Mouse (Mus musculus) gastrocnemius, postnatal 4 days (tissue): ENCODE data around the gene Camk1d. TPM values are rescaled to one million over a fixed set of nuclear protein-coding genes. Genes with fewer than 3 reads are reported as not detected.
A peak's percentile ranks its signal among the peaks of the same experiment; 100 is the strongest.
"Not testable (repeated sequence)": the region's sequence is repeated elsewhere in the genome, so short reads cannot be mapped to it uniquely, and the experiment has no call there.

Experiments used
- DNase-seq, 2 experiments: peaks; one replicate each; pipeline ENCODE4 v3.0.0; 2021 to 2022; ENCODE audit warnings: low spot score in 2 of 2, mixed read lengths in 2 of 2
- total RNA-seq, 2 experiments: library from RNA; stranded (reverse); gene quantifications; 2 replicates each; pipeline ENCODE4 v1.2.3; 2021

Camk1d gene
- total RNA-seq, 2 experiments from 2014 or later = 6.4 to 8.2 TPM

DNA sequence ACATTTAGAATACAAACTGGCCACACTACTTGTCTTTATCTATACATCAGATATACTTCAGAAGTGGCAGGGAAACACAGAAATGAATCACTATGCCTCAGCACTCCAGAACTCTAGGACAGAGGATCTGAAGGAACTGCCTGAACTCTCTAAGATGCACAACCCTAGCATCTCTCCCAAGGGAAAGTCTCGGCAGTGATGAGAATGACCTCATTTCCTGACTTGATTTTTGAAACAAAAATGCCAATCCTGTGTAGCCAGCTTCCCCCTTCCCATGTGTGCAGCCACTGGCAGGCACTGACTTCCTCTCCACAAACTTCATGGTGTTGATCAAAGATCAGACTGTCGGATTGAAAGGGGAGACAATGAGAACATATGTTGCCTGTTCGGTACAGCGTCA, 134.9 kb downstream of the Camk1d start:
- DNase-seq = no peak

DNA sequence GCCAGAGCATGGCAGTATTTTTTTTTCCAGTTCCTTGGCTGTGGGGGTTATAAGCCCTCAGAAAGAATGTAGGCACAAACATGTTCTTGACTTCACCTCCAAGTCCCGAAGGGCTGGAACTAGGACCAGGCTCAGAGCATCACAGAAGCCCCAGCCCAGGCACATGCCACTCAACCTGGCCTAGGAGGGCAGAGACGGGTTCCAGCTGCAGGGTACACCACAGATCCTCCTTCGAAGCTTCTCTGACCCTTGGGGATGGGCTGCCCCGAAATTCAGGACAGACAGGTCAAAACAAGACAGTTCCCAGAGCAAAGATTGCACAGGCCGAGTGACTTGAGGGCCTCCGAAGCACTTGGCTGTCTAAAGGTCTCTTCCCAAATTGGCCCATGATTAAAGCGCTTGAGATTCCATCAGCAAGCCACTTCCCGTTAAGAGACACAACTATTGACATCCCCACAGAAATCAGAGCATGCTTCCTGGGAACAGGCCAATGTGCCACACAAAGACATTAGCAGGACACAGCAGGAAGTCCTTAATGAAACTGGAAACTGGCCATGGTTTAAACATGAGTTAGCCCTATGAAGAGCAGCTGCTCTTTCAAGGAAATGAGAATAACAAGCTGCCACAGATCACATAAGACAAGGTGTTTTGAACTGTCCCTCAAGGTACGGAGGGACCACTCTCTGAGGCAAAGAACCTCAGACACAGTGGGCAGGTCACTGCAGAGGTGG, 136.8 kb downstream of the Camk1d start:
- DNase-seq = no peak

DNA sequence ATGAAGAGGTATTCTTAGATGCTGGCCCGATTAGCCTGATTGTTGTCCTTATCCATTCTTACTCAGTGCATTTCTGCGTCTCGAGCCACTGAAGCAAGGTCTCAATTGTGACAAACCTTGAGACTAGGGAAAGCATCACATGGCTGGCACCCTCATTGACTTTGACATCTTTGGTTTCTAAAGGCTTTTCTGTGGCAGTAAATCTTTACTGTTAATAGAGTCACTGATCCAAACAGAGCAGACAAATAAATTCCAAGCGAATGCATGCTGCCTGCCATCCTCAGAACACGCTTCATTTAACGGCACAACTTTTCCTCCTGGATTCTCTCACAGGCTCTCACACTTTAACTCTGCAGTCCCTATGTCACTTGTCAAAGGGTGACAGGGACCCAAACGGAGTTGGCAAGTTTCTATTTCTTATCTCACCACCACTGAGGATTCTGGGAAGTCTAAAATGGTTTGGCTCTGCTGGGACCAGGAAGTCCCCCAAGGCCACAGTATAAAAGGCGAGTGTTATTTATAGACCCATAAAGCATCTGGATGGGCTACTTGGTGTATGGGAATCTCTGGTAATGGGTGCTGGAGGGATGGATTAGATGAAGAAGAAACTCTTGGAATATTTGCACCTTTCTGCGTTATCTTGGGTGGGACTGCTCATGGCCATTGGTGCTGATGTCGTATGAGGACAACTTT, 141.9 kb downstream of the Camk1d start:
- DNase-seq = no peak

DNA sequence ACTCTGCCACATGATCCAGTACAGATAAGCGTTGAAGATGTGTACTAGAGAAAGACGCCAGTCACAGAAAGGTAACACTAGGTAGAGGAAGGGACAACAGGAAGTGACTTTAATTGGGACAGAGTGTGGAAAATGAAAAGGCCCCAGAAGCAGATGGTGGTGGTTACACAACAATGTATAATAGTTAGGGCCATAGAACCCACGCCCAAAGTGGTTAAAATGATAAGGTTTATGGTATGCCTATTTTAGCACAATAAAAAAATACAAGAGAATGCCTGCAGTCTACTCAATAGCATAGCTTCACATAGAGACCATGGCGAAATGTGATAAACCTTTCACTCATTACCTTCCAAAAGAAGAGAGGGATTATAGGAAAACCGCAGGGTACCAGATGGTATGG, 147.7 kb downstream of the Camk1d start:
- DNase-seq = no peak

DNA sequence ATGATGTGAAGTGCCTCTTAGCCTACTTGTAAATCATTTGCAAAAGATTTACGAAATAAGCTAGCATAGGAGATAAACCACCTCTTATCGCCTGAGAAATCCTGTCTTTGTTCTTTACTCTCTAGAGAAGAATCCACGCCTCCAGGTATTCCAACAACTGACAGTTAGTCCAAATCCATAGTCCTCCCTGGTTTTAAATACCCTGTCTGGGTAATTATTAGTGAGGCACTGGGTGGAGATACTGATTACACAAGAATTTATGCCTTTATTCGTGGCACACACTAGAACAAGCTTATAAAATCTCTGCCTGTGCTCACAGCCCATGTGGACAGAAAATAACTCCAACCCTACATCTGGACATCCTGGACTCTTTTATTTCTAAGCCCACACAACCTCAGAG, 150.6 kb downstream of the Camk1d start:
- DNase-seq = no peak

DNA sequence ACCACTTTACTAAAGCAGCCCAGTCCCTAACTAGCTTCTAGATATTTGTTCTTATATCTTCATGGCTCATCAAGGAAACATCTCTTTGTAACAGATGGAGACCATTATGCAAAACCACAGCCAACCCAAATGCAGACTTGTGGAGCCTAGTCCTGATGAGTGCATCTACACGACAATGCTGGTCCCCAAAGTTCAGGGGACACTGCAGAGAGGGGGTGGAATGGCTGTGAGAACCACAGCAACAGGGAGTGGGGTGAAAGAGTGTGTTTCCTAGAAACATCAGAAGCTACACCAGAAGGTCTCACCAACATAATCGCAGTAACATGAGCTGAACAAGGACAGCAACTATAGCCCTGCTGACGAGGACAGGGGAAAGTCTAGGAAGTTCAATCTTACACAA, 152.9 kb downstream of the Camk1d start:
- DNase-seq = no peak

DNA sequence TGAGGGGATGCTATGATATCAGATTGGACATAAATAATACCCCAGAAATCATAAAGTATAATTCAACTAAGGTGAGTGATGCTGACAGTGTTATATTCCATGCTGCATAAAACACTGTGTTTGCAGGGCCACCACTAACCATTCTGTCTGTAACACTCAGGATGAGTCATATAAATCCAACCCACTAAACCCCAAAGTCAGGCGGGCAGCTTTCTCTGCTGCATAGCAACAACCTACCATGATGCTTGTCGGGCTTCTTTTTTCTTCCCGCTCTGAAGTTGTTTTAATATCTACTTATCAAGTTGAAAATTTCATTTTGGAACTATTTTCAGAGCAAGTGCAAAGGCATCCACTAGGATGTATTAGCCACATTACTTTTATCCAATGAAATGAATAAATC, 161.1 kb downstream of the Camk1d start:
- DNase-seq = no peak

DNA sequence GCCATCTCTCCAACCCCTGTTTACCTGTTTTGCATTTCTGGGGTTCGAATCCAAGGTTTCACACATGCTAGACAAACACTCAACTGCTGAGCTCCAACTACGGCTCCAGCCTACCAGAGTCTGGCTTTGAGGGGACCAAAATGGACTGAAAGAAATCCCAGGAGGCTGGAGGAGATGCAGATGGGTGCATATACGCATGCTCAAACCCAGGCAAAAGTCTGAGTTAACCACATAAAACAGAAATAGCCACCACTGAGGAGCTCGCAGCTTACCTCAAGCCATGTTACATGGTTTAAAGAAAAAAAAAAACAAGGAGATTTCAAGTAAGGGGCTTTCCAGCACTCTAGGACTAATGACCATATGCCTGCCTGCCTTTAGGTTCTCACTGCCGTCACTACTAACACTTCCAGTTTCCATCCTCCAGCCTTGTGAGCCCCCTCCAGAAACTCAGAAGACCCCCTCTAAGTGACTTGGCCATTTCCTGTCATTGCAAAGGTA, 162.5 kb downstream of the Camk1d start:
- no peak for DNase-seq

DNA sequence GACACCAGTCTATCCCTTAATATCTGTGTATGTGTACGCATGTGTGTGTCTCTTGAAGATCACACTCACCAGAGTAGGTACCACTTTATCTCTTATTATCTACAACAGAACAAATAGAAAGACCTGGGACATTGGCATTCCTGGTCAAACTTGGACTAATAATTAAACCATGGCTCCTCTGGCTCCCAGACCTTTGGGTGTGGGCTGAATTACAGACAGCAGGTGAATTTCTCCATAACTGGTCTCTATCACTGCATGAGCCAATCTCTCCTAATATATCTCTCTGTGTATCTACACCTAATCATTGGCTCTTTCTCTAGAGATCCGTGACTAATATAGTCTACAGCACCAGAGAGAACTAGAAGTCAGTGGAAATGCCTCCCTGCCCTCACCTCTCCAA, 165.0 kb downstream of the Camk1d start:
- DNase-seq = no peak

DNA sequence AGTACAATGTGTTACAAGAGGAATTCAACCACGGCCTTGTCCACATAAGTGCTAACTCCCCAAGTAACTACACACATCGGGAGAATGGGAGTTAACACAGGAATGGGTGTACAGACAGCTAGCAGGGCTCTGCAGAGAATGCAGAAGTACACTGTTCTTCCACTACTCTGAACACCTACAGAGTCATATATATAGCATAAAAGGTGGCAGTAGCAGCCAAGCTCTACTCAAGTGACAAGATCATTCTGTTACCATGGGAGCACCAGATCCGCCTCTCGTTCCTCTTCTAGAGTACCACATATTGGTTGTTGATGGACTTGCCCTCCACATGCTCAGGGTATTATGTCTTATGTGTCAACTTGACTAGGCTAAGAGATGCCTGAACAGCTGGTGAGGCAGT, 165.4 kb downstream of the Camk1d start:
- no peak for DNase-seq

DNA sequence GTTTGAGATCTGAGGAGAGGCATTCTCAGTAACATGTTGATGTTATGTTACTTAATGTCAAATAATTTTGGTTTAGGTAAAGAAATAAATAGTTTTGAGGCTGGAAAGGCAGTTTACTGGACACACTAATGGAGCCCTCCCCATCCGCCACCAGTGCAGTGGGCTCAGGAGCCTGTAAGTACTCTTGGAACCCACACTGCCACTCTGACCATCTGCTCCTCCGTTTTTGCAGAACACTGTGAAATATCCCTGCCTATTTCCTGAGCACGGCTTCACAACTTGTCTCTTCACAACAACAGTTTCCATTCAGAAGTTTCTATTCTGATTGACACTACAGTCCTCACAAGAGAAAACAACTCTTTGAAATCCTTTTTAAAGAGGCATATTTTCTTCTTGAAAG, 173.4 kb downstream of the Camk1d start:
- no peak for DNase-seq

DNA sequence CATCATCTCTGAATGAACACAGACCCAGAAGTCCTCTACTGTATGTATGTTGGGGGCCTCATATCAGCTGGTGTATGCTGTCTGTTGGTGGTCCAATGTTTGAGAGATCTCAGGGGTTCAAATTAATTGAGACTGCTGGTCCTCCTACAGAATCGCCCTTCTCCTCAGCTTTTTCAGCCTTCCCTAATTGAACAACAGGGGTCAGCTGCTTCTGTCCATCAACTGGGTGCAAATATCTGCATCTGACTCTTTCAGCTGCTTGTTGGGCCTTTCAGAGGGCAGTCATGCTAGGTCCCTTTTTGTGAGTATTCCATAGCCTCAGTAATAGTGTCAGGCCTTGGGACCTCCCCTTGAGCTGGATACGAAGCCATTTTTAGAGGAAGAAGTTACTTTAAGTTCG, 174.4 kb downstream of the Camk1d start:
- not testable (repeated sequence) for DNase-seq

DNA sequence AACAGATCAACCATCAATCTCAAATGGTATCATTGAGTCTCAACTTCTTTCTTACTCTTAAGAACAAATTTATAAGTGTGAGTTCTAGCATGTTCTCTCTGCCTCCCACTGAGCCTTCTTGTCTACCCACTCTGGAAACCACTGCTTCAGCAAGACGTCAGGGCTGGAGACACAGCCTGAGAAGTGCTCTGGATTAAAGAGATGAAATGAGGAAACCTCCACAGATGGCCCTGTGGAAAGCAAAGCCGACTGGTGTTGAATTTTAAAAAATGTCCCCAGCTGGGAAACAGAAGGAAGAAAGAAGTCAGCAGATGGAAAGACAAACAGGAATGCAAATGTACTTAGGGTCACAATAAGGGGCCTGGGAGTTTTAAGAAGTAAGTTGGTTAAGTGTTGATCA, 180.4 kb downstream of the Camk1d start:
- DNase-seq = no peak

DNA sequence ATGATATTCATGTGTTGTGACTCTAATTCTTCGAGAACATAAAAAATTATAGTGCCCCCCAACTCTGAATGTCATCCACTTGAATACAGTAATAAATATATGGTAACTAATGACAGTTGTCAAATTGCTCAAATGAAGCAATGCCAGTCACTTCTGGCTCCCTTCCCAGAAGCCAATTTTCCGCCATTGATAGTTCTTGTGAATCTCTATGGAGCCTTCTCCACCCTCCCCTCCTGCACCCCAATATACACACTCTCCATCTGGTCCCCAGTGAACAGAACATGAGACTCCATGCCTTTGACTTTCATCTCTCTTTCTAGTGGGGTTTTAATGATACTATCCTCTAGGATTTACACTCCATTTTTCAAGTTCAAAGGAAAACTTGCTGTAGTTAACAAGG, 184.3 kb downstream of the Camk1d start:
- no peak for DNase-seq

DNA sequence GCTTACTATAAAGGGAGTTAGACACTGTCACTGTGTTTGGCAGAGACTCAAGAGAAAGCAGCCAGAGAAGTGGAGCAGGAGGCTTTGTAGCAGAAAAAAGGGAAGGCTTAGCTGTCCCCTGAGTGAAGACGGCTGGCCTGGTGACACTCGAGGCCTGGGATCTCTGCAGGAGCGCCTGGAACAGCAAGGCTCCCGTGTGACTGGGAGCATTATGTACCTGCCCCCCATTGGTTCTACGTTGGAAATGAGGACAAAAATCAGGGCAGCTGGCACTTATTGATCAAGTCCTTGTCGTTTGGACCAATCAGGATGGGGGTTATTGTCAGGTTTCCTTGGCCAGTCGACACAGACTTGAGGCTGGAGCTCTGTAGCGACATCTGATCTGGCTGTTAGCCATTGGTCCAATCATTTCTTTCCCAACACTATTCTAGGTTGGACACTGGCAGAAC, 195.1 kb downstream of the Camk1d start:
- DNase-seq = no peak

DNA sequence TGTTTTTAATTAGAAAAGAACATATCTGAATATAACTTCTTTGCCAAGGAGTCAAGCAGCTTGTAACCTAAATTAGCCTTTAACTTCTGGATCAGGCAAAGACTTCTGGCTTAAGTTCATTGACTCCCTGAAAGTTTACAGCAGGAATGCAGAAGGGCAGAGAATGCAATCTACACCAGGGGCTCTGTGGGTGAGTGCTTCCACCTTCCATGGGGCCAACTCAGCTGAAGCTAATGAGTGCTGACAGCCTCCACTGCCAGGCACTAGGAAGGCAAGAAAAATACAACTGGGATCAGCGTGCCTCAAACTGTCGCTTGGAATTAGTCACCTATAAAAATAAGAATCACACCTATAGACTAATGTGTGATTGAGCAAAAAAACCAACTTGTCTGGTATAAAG, 199.2 kb downstream of the Camk1d start:
- no peak for DNase-seq

DNA sequence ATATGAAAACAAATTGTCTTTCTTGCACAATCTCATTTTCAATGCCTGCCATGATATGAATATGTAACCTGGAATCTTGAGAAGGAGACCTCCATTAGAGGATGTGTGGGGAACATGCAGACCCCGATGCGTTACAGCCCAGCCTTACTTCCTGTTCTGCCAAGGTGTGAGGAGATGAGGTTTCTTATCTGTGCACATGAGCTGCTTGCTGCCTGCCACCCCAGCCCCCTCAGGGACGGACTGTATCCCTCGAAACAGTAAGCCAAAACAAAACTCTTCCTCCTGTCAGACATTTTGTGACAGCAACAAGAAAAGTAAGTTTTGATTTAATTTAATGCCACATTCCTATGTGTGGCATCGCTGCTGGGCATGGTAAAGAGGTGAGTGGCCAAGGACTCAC, 200.2 kb downstream of the Camk1d start:
- no peak for DNase-seq

DNA sequence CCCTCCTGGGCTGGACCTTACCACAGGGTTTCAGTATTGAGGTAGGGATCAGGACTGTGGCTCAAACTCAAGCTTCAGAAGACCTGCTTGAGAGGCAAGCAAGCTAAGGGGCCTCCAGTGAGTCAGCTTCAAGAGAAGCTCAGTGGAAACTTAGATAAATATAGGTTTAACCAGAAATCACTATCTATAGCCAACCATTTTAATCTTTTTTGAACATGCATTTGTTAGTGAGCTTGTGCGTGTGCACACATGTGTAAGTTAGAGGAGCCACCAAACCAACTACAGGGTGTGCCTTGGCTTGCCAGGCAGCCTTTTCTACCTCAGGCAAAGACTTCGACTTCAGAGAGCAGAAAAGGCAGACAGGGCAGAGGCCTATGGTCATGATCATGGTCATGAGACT, 200.7 kb downstream of the Camk1d start:
- DNase-seq = no peak

DNA sequence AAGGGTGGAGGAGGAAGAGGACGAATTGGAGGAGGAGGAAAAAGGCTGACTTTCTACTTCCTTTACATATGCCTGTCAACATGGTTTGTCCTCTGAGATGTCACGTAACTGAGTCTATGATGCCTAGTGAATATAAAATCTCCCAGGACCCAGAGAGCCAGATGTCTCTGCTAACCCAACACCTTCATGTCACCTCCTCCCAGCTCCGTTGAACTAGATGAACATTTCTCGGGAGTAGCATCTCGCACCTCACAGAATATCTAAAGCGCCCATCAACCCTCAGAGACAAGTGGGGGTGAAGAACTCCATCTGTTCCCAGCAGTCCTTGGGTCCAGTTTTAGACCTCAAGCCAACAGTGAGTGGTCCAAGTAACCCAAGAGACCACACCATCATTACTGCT, 204.3 kb downstream of the Camk1d start:
- DNase-seq = no peak

DNA sequence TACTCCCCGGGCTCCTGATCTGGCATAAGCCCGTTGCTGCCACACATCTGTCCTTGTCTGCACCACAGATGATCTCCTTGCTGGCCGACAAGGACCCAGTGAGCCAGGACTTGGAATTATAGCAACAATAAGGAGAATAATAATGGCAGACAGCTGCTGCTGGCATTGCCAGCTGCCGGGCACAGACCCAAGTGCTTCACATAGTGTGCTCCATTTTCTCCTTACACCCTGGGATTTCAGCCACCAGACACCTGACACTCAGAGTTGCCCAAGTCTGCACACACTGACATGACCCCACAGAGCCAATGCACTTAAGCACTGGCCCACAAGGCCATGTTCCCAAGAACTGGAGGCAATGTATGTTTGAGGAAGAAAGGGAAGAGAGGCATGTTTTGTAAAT, 214.7 kb downstream of the Camk1d start:
- DNase-seq = peak in 1 of 2 experiments; percentile 16

DNA sequence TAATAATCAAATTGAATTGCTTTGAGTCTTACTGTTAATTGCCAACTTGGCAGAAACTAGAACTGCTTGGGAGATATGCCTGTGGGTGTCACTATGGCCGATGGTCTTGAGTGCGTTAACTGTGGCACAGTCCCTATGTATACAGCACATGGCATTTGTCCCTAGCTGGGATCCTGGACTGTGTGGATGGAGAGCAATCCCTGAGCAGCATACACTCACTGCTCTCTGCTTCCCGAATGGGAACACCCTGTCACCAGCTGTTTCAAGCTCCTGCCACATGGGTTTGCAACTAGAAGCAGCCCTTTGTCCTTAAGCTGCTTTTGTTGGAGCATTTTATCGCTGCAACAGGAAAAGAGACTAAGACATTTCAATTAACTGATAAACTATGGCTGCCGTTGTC, 224.4 kb downstream of the Camk1d start:
- DNase-seq = no peak

DNA sequence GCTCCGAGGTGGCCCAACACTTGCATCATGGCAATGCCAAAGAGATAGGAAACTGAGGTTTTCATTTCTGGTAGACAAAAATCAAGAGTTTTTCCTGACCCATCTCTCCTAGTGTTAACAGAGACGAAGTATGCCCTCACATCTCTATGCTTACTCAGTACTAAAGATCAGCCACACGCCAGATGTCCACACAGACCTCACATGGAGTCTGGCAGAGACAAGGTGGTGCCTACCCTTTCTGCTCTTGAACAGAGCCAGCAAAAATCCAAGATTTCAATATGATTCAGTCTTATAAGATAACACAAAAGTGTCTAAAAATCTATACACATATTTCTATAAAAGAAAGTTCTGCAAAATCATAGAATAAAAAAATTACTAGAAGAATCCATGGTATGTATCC, 227.0 kb downstream of the Camk1d start:
- no peak for DNase-seq

DNA sequence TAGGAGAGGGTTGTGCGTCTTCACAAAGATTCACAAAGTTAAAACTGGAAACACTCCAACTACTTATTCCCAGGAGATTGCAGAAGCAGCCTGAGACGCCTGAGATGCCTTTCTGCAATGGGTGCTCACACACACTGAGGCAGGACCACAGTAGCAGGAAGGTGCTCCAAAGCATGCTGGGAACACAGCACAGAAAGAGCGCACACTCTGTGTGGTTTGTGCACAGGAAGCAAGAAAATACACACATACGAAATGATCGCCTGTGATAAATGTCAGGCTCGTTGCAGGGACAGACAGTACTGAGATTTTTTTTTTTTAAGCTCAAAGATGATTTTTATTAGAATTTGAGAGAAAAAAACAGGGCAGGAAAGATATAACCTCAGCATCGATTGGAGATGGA, 227.7 kb downstream of the Camk1d start:
- no peak for DNase-seq
